Mouse (Mus musculus) Muller cell, postnatal 12 days (primary cell): ENCODE measurements around the gene Crocc2.

Source experiments
- DNase-seq: peaks from one replicate; pipeline ENCODE4 v3.0.0-alpha.2; 2015; ENCODE audit errors: inconsistent ontology term

Crocc2 gene

GRCm38 (mm10) chr1:93168295-93168775 lies at the start of gene Crocc2:
Gene Crocc2 (plus strand): TSS chr1:93168725.
- no peak for DNase-seq

- DNase-seq = no peak
These were observed 49.7 kb upstream of the Crocc2 start for GRCm38 (mm10) chr1:93118816-93119215.

GRCm38 (mm10) chr1:93123179-93123854 lies 45.2 kb upstream of the Crocc2 start:
- no peak for DNase-seq

GRCm38 (mm10) chr1:93124066-93124465 lies 44.5 kb upstream of the Crocc2 start:
- DNase-seq = no peak

GRCm38 (mm10) chr1:93125256-93125655 lies 43.3 kb upstream of the Crocc2 start:
- DNase-seq = no peak

GRCm38 (mm10) chr1:93128209-93128608 lies 40.3 kb upstream of the Crocc2 start:
- DNase-seq = no peak

- peak; percentile 66 for DNase-seq
These were observed 39.7 kb upstream of the Crocc2 start for GRCm38 (mm10) chr1:93128710-93129349.

GRCm38 (mm10) chr1:93130242-93130983 lies 38.1 kb upstream of the Crocc2 start:
- no peak for DNase-seq

- DNase-seq = no peak
These were observed 35.8 kb upstream of the Crocc2 start for GRCm38 (mm10) chr1:93132676-93133075.

GRCm38 (mm10) chr1:93135036-93135526 lies 33.4 kb upstream of the Crocc2 start, which contains the start of gene Agxt:
Gene Agxt (plus strand): TSS chr1:93135240.
- DNase-seq = no peak

GRCm38 (mm10) chr1:93138534-93138933 lies 30.0 kb upstream of the Crocc2 start:
- DNase-seq = no peak

- DNase-seq = peak; percentile 86
These were observed 28.8 kb upstream of the Crocc2 start for GRCm38 (mm10) chr1:93139713-93140112.

GRCm38 (mm10) chr1:93142871-93143270 lies 25.7 kb upstream of the Crocc2 start:
- no peak for DNase-seq

GRCm38 (mm10) chr1:93144176-93144575 lies 24.3 kb upstream of the Crocc2 start:
- no peak for DNase-seq

- no peak for DNase-seq
These were observed 17.4 kb upstream of the Crocc2 start for GRCm38 (mm10) chr1:93150907-93151661.

GRCm38 (mm10) chr1:93157566-93157965 lies 11.0 kb upstream of the Crocc2 start:
- DNase-seq = no peak

GRCm38 (mm10) chr1:93158916-93159315 lies 9.6 kb upstream of the Crocc2 start:
- DNase-seq = no peak

GRCm38 (mm10) chr1:93159566-93160500 lies 8.7 kb upstream of the Crocc2 start:
- no peak for DNase-seq

GRCm38 (mm10) chr1:93160501-93161133 lies 7.9 kb upstream of the Crocc2 start, which contains the start of gene 2310007B03Rik:
Gene 2310007B03Rik (minus strand): TSS chr1:93160948.
- DNase-seq = no peak

GRCm38 (mm10) chr1:93161350-93161749 lies 7.2 kb upstream of the Crocc2 start:
- DNase-seq = no peak
